In genomic region chr10:8801139-8801613, GRCm38 (mm10) we compare ENCODE assay signal across 8 mouse cellular contexts.
DNase-seq lines count a peak whose midpoint lies in the region; ATAC-seq lines count a peak whose summit lies in the region.

No protein-coding gene starts in this region.

- H3K4me2 ChIP-seq in forebrain, embryonic 15.5 days (replicated peaks) = peak overlapping the region; percentile 14
- peak overlapping the region; percentile 30 for H3K4me2 ChIP-seq in neural tube, embryonic 11.5 days (ENCODE audit: low read depth)

- peak; percentile 54 for ATAC-seq in forebrain, embryonic 15.5 days (replicated peaks)
- peak; percentile 62 for ATAC-seq in neural tube, embryonic 11.5 days (ENCODE audit: insufficient read depth, low FRiP score, low TSS enrichment)
- no peak for ATAC-seq in erythroid progenitor cell, adult 5-6 weeks (replicated peaks; ENCODE audit: low FRiP score, poor library complexity, severe bottlenecking)

- no peaks in the 10 kb centered on the region for H3K9me3 ChIP-seq in forebrain, embryonic 15.5 days
- H3K9me3 ChIP-seq in neural tube, embryonic 11.5 days (ENCODE audit: control insufficient read depth, low read length) = no peaks in the 10 kb centered on the region

- H3K27me3 ChIP-seq in forebrain, embryonic 15.5 days = no peaks in the 10 kb centered on the region
- H3K27me3 ChIP-seq in neural tube, embryonic 11.5 days (ENCODE audit: control insufficient read depth, insufficient read depth, low read length) = no peaks in the 10 kb centered on the region

- 22% methylated on average over 14 of the region's 14 CpGs for WGBS in forebrain, embryonic 15.5 days
- 27% methylated on average over 14 of the region's 14 CpGs for WGBS in neural tube, embryonic 11.5 days

- no peak overlapping the region for H3K4me3 ChIP-seq in forebrain, embryonic 15.5 days
- H3K4me3 ChIP-seq in neural tube, embryonic 11.5 days (ENCODE audit: low read depth, low read length) = no peak overlapping the region

- no peaks in the 10 kb centered on the region for H3K36me3 ChIP-seq in forebrain, embryonic 15.5 days
- peaks cover 3% of the 10 kb centered on the region; the same call in 1 of the 2 replicates for H3K36me3 ChIP-seq in neural tube, embryonic 11.5 days (ENCODE audit: control insufficient read depth, insufficient read depth, low read length)

- H3K27ac ChIP-seq in forebrain, embryonic 15.5 days (replicated peaks) = no peak overlapping the region
- H3K27ac ChIP-seq in neural tube, embryonic 11.5 days (ENCODE audit: low read depth, low read length) = 0 out of 2 replicates have a peak overlapping the region, but pooled peaks have one; percentile 20

- H3K4me1 ChIP-seq in forebrain, embryonic 15.5 days = peaks cover 22% of the 10 kb centered on the region
- H3K4me1 ChIP-seq in neural tube, embryonic 11.5 days (ENCODE audit: control insufficient read depth, insufficient read depth, low read length) = peaks cover 20% of the 10 kb centered on the region

- DNase-seq in thymus, postnatal 14 days = peak; percentile 14
- no peak for DNase-seq in thymus, postnatal 36 days
- DNase-seq in left cerebral cortex, adult 11 months (ENCODE audit: low spot score) = peak; percentile 57
- DNase-seq in neural tube, embryonic 11.5 days (ENCODE audit: low spot score) = peak; percentile 63
- DNase-seq in adrenal gland, adult 8-10 months = no peak
- DNase-seq in MN1 (ENCODE audit: low spot score) = no peak

- 0 out of 2 replicates have a peak overlapping the region, but pooled peaks have one; percentile 2 for H3K9ac ChIP-seq in forebrain, embryonic 15.5 days (replicated peaks)
- H3K9ac ChIP-seq in neural tube, embryonic 11.5 days (ENCODE audit: low read length) = no peak overlapping the region

Comparison
In these comparisons a context has a peak if more than half of its experiments do, and no peak if none do; other contexts are left out.
1. DNase-seq: peak in thymus, postnatal 14 days (single experiment), left cerebral cortex, adult 11 months (single experiment) and neural tube, embryonic 11.5 days (single experiment); none in thymus, postnatal 36 days (0 of 2), adrenal gland, adult 8-10 months (single experiment) and MN1 (single experiment).